Mouse (Mus musculus) spleen, adult 2 months (tissue): ENCODE results near the gene Ifitm6.

Source experiments
- CTCF ChIP-seq: fragments of 200-500 bp; IDR thresholded peaks from 2 replicates; pipeline ENCODE4 v1.5.1; 2011; ENCODE audit warnings: mild to moderate bottlenecking, inconsistent platforms; ENCODE audit not compliant: insufficient read depth, insufficient read length, insufficient replicate concordance; ENCODE audit errors: extremely low read depth
- POLR2A ChIP-seq: fragments of 200-500 bp; IDR thresholded peaks from 2 replicates; pipeline ENCODE4 v1.6.1; 2011; ENCODE audit warnings: low read depth, low read length, inconsistent platforms

- TF ChIP-seq CTCF: no peak
- no peak for TF ChIP-seq POLR2A
Observed at GRCm38 (mm10) chr7:141026740-141027098, 9.0 kb upstream of the Ifitm6 start.
